Mouse (Mus musculus): ENCODE data around the gene Cdh22.

Cdh22 gene

GRCm38 (mm10) chr2:165149741-165150140, 84.9 kb downstream of the Cdh22 start:
- no peak for DNase-seq

DNA sequence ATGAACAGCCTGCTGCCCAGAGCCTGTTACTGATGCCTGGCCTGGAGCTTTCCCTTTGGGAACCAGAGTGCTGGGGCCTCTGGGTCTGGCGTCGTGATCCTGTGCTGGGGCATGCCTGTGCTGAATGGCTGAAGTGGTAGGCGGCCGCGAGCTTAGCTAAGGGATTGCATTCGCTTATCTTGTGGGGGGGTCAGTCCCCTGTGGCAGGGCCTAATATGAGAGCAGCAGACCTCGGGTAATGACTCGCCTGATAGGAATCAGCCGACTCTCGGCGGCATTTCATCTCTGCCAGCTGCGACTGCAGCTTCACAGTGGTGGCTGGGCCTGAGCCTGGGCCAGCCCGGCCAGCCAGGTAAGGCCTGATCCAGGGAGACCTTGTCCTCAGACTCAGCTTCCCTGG, 88.8 kb downstream of the Cdh22 start:
- no peak for DNase-seq

DNA sequence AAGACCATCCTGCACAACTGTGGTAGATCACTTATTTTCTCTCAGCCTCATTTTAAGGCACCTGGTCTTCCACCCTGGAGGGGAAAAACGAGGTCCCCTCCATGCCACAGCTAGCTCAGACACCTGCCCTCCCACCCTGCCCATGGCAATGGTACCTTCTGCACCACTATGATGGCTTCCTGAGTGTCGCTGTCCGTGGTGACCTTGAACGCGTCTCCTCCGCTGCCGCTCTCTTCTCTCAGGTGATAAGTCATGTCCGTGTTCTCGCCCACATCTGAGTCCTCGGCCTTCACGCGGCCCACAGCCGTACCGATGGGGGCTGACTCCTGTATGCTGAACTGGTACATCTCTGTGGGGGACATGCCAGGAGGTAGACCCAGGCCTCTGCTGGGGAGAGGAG, 91.2 kb downstream of the Cdh22 start:
- DNase-seq, result no peak

GRCm38 (mm10) chr2:165136049-165136448, 98.6 kb downstream of the Cdh22 start:
- peak in 1 of 2 experiments; percentile 37 for DNase-seq

- DNase-seq, result no peak
Observed at GRCm38 (mm10) chr2:165133566-165133965, 101.1 kb downstream of the Cdh22 start.

DNA sequence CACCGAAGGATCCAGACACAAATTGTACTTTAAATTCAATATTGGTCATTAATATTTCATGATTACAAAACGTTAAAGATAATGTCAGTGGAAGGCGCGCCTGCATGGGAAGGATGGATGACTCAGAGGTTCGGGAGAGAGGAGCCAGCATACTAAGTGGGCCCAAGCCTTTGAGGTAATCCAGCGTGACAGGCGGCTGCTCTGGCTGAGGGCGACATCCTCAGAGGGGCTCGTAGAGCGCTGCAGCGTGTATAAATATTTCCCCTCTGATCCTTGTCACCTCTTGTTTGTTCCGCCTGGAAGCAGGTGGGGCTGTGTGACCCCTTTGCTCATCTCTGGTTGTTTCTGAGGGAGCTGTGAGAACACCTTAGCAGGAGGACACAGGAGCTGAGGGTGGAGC, 103.2 kb downstream of the Cdh22 start:
- DNase-seq, result no peak

DNA sequence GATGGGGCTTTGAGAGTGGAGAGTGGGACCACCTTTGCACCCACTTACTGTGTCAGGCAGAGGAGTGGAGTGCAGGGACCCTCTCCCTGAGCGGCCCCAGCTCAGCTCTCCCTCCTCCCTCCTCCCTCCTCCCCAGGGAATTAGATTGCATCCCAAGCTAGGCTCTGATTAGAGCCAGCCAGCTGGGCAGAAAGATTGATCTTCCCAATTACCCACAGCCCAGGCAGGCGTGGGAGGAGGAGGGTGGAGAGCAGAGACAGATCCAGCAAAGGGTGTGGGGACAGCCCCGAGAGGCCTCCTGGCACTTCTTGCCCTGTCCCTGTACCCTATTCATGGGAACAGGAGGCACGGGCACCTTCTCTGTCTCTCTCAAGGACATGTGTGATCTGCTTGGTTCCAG, 105.5 kb downstream of the Cdh22 start:
- DNase-seq, result no peak

DNA sequence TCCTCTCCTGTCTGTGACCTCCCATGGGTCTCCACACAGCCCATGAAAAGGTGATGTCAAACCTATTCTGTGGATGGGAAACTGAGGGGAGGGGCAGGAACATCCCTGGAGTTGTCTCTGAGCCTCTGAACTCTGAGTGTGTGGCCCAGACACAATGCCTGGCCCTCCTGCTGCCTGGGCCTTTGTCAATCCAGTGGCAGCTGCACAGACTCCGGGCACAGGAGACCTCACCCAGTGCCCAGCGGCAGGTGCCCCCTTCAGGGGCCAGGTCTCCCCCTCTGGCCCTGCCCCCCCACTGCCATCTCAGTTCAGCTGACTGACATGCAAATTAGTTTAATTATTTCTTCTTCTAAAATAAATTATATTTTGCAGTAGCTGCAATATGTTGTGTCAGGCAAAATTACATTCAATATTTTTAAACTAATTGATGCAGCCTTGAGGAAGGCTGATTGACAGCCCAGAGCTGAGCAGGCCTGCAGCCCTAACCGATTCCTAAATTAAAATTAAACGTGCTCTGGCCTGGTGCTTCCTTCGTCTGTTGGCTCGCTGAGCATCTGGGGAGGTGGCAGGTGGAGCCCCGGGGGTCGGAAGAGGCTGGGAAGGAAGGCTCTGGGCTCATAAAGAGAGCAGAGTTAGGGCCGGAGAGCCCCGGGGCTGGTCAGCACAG, 107.6 kb downstream of the Cdh22 start:
- no peak for DNase-seq

DNA sequence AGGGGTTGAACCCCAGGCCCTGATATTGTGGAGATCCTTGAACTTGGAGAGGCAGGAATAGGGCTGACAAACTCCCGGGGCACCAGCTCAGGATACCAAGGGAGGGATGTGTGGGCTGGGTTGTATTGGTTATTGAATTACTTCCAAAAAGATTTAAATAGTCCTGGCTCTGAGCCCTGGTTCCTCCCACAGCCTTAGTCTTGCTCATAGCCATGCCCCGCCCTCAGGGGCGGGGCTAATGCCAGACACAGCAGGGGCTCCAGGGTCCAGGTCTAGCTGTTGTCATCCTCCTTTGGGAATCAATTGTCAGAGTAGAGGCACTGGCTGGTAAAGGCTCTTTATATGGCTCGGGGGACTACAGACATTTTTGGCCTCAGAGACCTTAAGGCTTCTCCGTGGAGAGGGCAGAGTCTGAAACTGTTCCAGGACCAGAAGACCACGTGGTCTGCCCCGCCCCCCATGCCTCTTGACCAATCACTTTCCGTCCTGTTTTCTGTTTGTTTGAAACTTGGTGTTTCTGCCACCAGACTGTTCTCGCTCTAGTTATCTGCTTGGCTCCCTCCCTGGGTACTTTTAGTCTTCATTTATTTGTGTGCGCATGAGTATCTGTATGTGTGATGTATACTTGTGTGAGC, 113.3 kb downstream of the Cdh22 start:
- DNase-seq, result peak; percentile 49 to 57

- DNase-seq, result peak in 1 of 2 experiments; percentile 45
Observed at GRCm38 (mm10) chr2:165120765-165121164, 113.9 kb downstream of the Cdh22 start.

DNA sequence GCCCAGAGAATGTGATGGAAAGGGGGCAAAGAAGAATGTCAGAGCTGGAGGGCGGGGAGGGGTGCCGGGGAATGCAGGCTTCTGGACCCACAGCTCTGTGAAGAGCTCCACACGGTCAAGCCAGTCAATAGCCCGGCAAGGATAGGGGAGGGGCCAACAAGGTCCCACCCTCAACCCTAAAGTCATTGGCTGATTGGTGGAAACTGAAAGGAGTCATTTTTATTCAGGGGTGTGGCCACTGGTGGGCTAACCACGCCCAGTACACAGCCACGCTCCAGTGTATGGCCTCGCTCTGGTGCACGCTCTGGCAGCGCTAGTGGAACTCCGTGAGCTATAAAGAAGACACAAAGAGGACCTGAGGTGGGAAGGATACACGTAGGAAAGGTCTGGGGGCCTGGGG, 120.9 kb downstream of the Cdh22 start:
- peak in 1 of 2 experiments; percentile 30 for DNase-seq

DNA sequence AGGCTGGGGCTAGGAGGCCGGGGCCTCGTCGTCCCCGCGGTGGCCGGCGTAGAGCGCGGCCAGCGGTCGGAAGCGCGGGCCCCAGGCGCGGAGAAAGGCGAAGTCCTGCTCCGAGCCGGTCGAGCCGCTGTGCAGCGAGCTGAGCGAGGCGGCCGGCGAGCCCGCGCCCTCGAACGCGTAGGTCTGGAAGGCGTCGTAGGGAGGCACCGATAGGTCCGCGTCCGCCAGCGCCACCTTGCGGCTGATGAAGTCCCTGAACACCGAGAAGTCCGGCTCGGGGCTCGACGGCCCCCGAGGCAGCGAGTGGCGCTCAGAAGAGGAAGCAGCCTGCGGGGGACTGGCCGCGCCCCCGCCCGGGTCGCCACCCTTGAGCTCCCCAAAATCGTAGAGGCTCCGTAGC, 122.5 kb downstream of the Cdh22 start:
- DNase-seq, result peak; percentile 94 to 97

- peak; percentile 35 to 47 for DNase-seq
Observed at GRCm38 (mm10) chr2:165106585-165106984, 128.1 kb downstream of the Cdh22 start.

- DNase-seq, result no peak
Observed at GRCm38 (mm10) chr2:165105513-165106079, 129.1 kb downstream of the Cdh22 start.

GRCm38 (mm10) chr2:165102920-165103319, 131.7 kb downstream of the Cdh22 start:
- no peak for DNase-seq

- DNase-seq, result no peak
Observed at GRCm38 (mm10) chr2:165100749-165101148, 133.9 kb downstream of the Cdh22 start.

DNA sequence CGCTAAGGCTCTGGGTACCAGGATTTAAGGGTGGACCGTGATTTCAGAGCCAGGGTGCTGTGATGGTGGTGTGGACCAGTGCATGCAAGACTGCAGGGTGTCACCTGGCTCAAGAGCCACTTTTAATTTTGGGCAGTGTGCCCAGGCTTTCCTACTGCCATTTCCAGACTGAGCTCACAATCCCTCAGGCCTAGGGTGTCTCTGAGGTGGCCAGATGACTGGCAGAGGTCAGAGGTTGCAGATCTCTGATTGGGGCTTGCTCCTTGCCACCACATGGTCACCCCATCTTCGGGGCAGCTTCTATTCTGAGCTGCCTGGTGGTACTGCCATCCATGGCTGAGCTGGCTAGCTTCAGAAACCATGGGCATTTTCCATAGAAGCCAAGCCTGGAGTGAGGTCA, 135.8 kb downstream of the Cdh22 start:
- peak in 1 of 2 experiments; percentile 34 for DNase-seq

DNA sequence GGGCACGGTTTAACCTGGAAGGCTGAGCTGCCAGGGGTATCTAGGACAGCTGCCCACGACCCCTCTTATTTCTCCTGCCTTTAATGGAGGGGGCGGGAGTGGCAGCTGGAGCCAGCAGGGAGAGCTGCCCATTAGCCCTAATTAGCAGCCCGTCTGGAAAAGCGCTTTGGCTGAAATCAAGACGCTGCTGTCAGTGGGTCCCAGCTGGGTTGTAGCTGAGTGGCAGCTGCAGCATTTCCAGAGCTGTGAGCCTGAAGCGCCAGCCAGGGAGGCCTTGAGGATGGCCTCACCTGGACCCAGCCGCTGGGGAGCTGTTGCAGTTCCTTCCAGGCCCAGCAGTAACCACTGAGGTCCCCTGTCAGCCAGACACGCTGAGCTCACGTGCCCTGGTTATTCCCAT, 138.3 kb downstream of the Cdh22 start:
- DNase-seq, result peak; percentile 75 to 80

- DNase-seq, result no peak
Observed at GRCm38 (mm10) chr2:165092393-165092792, 142.3 kb downstream of the Cdh22 start.

DNA sequence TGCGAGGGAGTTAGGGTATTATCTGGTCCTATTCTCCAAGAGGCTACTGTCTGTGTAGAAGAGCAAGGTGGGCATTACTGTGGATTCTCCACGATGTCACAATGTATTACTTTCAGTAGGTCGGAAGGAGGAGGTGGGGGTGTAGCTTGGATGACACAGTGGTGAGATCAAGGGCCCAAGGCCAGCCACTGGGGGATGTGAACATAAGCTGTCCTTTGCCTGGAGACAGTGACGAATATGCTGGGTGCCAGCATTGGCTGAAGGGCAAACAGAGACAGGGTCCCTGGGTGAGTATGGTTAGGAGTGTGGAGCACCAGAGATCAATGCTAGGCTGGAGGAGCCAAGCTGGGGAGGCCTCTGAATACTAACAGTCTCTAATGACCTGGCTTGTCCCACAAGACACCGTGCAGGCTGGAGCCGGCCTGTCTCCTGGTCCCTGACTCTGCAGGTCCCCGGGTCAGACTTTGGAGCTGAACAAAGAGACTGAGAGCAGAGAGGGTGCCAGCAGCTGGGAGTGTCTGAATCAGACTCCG, 143.2 kb downstream of the Cdh22 start:
- DNase-seq, result no peak

- DNase-seq, result no peak
Observed at GRCm38 (mm10) chr2:165090650-165091049, 144.0 kb downstream of the Cdh22 start, which contains the start of gene 1700025C18Rik. Gene 1700025C18Rik, minus strand, starts transcription at chr2:165090750.

DNA sequence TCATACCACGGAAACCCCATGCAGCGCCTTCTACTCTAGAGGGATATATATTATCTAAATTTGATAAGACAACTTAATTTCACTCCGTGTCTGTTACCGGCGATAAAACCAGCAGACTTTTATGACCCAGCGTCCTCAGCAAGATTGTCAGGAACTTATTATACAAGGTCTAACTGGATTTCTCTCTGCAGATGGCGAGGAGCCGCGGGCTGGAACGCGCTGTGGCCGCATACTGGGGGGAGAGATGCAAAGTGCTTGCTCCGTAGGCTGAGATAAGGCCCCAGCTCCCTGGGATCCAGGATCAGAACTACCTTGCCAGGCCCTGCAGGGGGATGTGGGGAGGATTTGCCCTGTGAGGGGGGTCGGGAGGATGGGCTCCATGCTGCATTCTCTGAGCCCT, 145.2 kb downstream of the Cdh22 start:
- DNase-seq, result no peak

DNA sequence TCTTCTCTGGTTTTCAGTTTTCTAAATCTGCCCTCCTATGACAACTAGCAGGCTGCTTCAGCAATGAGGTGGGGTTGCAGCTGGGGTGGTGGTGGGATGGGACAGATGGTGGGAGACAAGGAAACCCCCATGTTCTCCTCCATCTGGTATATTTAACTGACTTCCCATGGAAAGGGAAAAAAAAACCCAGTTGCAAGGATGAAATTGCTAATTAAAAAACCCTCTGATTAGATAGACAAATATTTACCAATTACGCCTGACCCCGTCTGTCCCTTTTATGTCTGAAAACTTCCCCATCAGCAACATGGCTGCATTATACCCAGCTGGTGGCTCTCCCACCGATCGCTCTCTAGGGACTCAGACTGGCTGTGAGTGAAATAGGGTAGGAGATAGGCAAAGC, 148.0 kb downstream of the Cdh22 start:
- DNase-seq, result no peak

DNA sequence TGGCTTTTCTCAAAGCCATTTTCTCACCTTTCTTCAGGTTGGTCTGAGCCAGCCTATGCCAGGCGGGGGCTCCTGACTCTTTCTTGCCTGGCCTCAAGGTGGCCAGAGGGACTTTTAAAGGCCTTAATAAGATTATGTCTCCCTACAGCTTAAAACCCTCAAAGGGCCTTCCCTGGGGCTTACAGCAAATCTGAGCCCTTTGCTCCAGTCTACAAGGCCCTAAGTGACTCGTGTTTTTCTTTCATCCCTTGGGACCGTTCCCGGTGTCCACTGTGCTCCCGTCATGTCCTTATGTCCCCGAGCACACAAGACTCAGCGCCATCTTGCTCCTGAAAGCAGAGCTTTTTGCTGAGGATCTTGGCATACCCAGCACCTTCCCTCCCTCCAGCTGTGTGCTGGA, 153.4 kb downstream of the Cdh22 start:
- no peak for DNase-seq

Data from cerebellum, postnatal 10 days (tissue).